33 mouse cellular contexts compared by ENCODE assay signal in genomic region chr10:88113290-88113689, GRCm38 (mm10). TPM values are rescaled to one million over a fixed set of nuclear protein-coding genes. Genes with fewer than 3 reads are reported as not detected.
DNase-seq lines count a peak whose midpoint lies in the region; ATAC-seq and TF ChIP-seq lines count a peak whose summit lies in the region.
"Had no signal": no experiment of that assay in that cellular context is flagged by ENCODE, and none has a peak within 500 bp of the region (broad histone marks: within the 10 kb centered on the region; RNA-seq: fewer than 3 reads in every experiment).

No protein-coding gene starts in this region.

- WGBS in forebrain, embryonic 14.5 days, result 79% methylated on average over 2 of the region's 2 CpGs
- WGBS in forebrain, embryonic 11.5 days, result 86% methylated on average over 2 of the region's 2 CpGs

- H3K36me3 ChIP-seq in forebrain, embryonic 14.5 days (ENCODE audit: control insufficient read depth, insufficient read depth, low read length), result no peaks in the 10 kb centered on the region
- no peaks in the 10 kb centered on the region for H3K36me3 ChIP-seq in forebrain, embryonic 11.5 days (ENCODE audit: control insufficient read depth, insufficient read depth, low read length)
- H3K36me3 ChIP-seq: neural tube, embryonic 15.5 days had no signal

- no peak overlapping the region for H3K4me2 ChIP-seq in forebrain, embryonic 14.5 days (ENCODE audit: low read length)
- H3K4me2 ChIP-seq in forebrain, embryonic 11.5 days (ENCODE audit: low read depth, low read length, severe bottlenecking), result no peak overlapping the region
- H3K4me2 ChIP-seq: heart, embryonic 15.5 days; limb, embryonic 13.5 days; liver, embryonic 11.5 days; neural tube, embryonic 15.5 days had no signal

- no peak overlapping the region for H3K9ac ChIP-seq in forebrain, embryonic 14.5 days (ENCODE audit: low read length)
- H3K9ac ChIP-seq in forebrain, embryonic 11.5 days (ENCODE audit: low read length), result no peak overlapping the region
- H3K9ac ChIP-seq: heart, embryonic 15.5 days; limb, embryonic 13.5 days; neural tube, embryonic 15.5 days had no signal

- no peaks in the 10 kb centered on the region for H3K4me1 ChIP-seq in forebrain, embryonic 14.5 days (ENCODE audit: control insufficient read depth, insufficient read depth, low read length)
- H3K4me1 ChIP-seq in forebrain, embryonic 11.5 days (replicated peaks; ENCODE audit: control insufficient read depth, insufficient read depth, low read length), result no peaks in the 10 kb centered on the region
- H3K4me1 ChIP-seq: heart, embryonic 10.5 days; heart, embryonic 15.5 days; limb, embryonic 13.5 days; neural tube, embryonic 15.5 days had no signal

- H3K9me3 ChIP-seq in forebrain, embryonic 14.5 days (replicated peaks; ENCODE audit: control insufficient read depth, low read length), result no peaks in the 10 kb centered on the region
- H3K9me3 ChIP-seq in forebrain, embryonic 11.5 days (ENCODE audit: control insufficient read depth, low read length), result no peaks in the 10 kb centered on the region
- H3K9me3 ChIP-seq: G1E; heart, embryonic 10.5 days; heart, embryonic 15.5 days; limb, embryonic 13.5 days; neural tube, embryonic 15.5 days had no signal

- H3K4me3 ChIP-seq in forebrain, embryonic 14.5 days (ENCODE audit: low read depth, low read length), result no peak overlapping the region
- H3K4me3 ChIP-seq in forebrain, embryonic 11.5 days (ENCODE audit: low read depth, low read length), result no peak overlapping the region
- no peak overlapping the region for H3K4me3 ChIP-seq in left cerebral cortex, adult 2 months
- H3K4me3 ChIP-seq: erythroblast, embryonic 14.5 days; heart, embryonic 10.5 days; heart, embryonic 15.5 days; limb, embryonic 13.5 days; neural tube, embryonic 15.5 days had no signal

- peak; percentile 76; the same call in 1 of the 2 replicates for ATAC-seq in forebrain, embryonic 14.5 days
- ATAC-seq in forebrain, embryonic 11.5 days (replicated peaks; ENCODE audit: low FRiP score), result no peak
- ATAC-seq: intestine, embryonic 16.5 days; lung, postnatal 0 days; Patski had no signal

- TF ChIP-seq POLR2A in brain, embryonic 14.5 days (IDR thresholded peaks at IDR 0.05; ENCODE audit: borderline replicate concordance, extremely low read depth, insufficient read depth, insufficient read length, poor library complexity, severe bottlenecking), result no peak

- TF ChIP-seq CTCF in left cerebral cortex, adult 2 months (IDR thresholded peaks at IDR 0.05), result no peak
- no peak for TF ChIP-seq CTCF in brain, embryonic 14.5 days (IDR thresholded peaks at IDR 0.05; ENCODE audit: borderline replicate concordance, extremely low read depth, insufficient read depth, insufficient read length)

- DNase-seq in adrenal gland, postnatal 10 days, result peak; percentile 38
- DNase-seq in adrenal gland, adult 8-10 months, result no peak
- DNase-seq in forebrain, embryonic 14.5 days (ENCODE audit: low spot score), result peak; percentile 75
- no peak for DNase-seq in forebrain, embryonic 11.5 days (ENCODE audit: low spot score)
- DNase-seq in left cerebral cortex, postnatal 4 days, result peak; percentile 39
- DNase-seq in left cerebral cortex, adult 2 months (ENCODE audit: extremely low spot score in 1 of 2, low spot score in 2 of 2), result no peak
- peak; percentile 84 for DNase-seq in brain, embryonic 14.5 days (ENCODE audit: low read depth)
- DNase-seq: cerebellum, adult 9-10 months; gastrocnemius, postnatal 14 days; kidney, adult 9 months; kidney, postnatal 14 days; midbrain, embryonic 14.5 days; retina, postnatal 1 day; right cerebral cortex, postnatal 14 days; thymus, postnatal 4 days had no signal

- intact Hi-C loops in left cerebral cortex, postnatal 4 days (cut with DNase I), result no loop called here
- intact Hi-C loops in left cerebral cortex, adult 2 months (cut with DNase I), result no loop called here

- no peaks in the 10 kb centered on the region for H3K27me3 ChIP-seq in forebrain, embryonic 14.5 days (replicated peaks; ENCODE audit: control insufficient read depth, insufficient read depth, low read length)
- H3K27me3 ChIP-seq in forebrain, embryonic 11.5 days (ENCODE audit: control insufficient read depth, insufficient read depth, low read length), result no peaks in the 10 kb centered on the region
- H3K27me3 ChIP-seq: heart, embryonic 15.5 days; limb, embryonic 13.5 days; neural tube, embryonic 15.5 days; Patski had no signal

- H3K27ac ChIP-seq in forebrain, embryonic 14.5 days (ENCODE audit: low read depth, low read length), result no peak overlapping the region
- H3K27ac ChIP-seq in forebrain, embryonic 11.5 days (ENCODE audit: low read depth, low read length), result no peak overlapping the region
- no peak overlapping the region for H3K27ac ChIP-seq in left cerebral cortex, adult 2 months
- H3K27ac ChIP-seq: heart, embryonic 10.5 days; heart, embryonic 15.5 days; limb, embryonic 13.5 days; macrophage; neural tube, embryonic 15.5 days had no signal

RNA-seq across cellular contexts. Expression of gene Pmch, which starts 22.4 kb away (rescaled TPM):
- not detected for total RNA-seq in adrenal gland, postnatal 10 days (2021)
- total RNA-seq in adrenal gland, adult 8-10 months (2022), result not detected
- 19.0 and 19.2 TPM in 2 replicates for polyA plus RNA-seq in forebrain, embryonic 14.5 days (2014; fragmentation: Nextera tagmentation; extraction: Ambion mirVana)
- polyA plus RNA-seq in forebrain, embryonic 11.5 days (2014; fragmentation: Nextera tagmentation; extraction: Ambion mirVana), result 1.1 and 2.0 TPM in 2 replicates
- not detected for total RNA-seq in left cerebral cortex, postnatal 4 days (2021)
- total RNA-seq in left cerebral cortex, adult 2 months (2021), result under 1 TPM; 0.66 to 0.82 TPM
- 3.9 and 5.3 TPM in 2 replicates for polyA plus RNA-seq in brain, embryonic 14.5 days (2012; rRNA removed)
- total RNA-seq: common myeloid progenitor, adult 5-6 weeks; gastrocnemius, postnatal 14 days; granulocyte monocyte progenitor cell, adult 5-6 weeks; heart, postnatal 25 days; layer of hippocampus, postnatal 10 days; megakaryocyte-erythroid progenitor cell, adult 5-6 weeks had no signal
- polyA plus RNA-seq: erythroblast, embryonic 14.5 days; G1E; macrophage; small intestine, adult 2 months; testis, adult 2 months had no signal

RNA-seq across cellular contexts. Expression of gene Parpbp, which starts 33.5 kb away (rescaled TPM):
- 1 to 10 TPM; 2.9 to 4.4 TPM for total RNA-seq in adrenal gland, postnatal 10 days (2021)
- total RNA-seq in adrenal gland, adult 8-10 months (2022), result 1 to 10 TPM in 2 of 4 experiments, under 1 TPM in 2; 0.56 to 1.5 (median 0.86) TPM
- 5.9 and 6.5 TPM in 2 replicates for polyA plus RNA-seq in forebrain, embryonic 14.5 days (2014; fragmentation: Nextera tagmentation; extraction: Ambion mirVana)
- polyA plus RNA-seq in forebrain, embryonic 11.5 days (2014; fragmentation: Nextera tagmentation; extraction: Ambion mirVana), result 15.8 and 16.4 TPM in 2 replicates
- 1 to 10 TPM; 3.9 to 4.3 TPM for total RNA-seq in left cerebral cortex, postnatal 4 days (2021)
- under 1 TPM; 0.54 to 0.72 TPM for total RNA-seq in left cerebral cortex, adult 2 months (2021)
- 2.9 and 3.2 TPM in 2 replicates for polyA plus RNA-seq in brain, embryonic 14.5 days (2012; rRNA removed)

RNA-seq across cellular contexts. Expression of gene Nup37, which starts 33.5 kb away (rescaled TPM):
- 10 to 100 TPM; 13.6 to 18.3 TPM for total RNA-seq in adrenal gland, postnatal 10 days (2021)
- 10 to 100 TPM; 10.3 to 13.7 (median 10.7) TPM for total RNA-seq in adrenal gland, adult 8-10 months (2022)
- 47.6 and 57.7 TPM in 2 replicates for polyA plus RNA-seq in forebrain, embryonic 14.5 days (2014; fragmentation: Nextera tagmentation; extraction: Ambion mirVana)
- polyA plus RNA-seq in forebrain, embryonic 11.5 days (2014; fragmentation: Nextera tagmentation; extraction: Ambion mirVana), result 102 and 110 TPM in 2 replicates
- 10 to 100 TPM in 1 of 2 experiments, 1 to 10 TPM in 1; 9.2 to 11.0 TPM for total RNA-seq in left cerebral cortex, postnatal 4 days (2021)
- 1 to 10 TPM; 6.8 to 6.9 TPM for total RNA-seq in left cerebral cortex, adult 2 months (2021)
- 17.8 and 29.6 TPM in 2 replicates for polyA plus RNA-seq in brain, embryonic 14.5 days (2012; rRNA removed)

Comparison
In these comparisons a context has a peak if more than half of its experiments do, and no peak if none do; other contexts are left out.
1. DNase-seq: peak in adrenal gland, postnatal 10 days (single experiment), forebrain, embryonic 14.5 days (single experiment), left cerebral cortex, postnatal 4 days (single experiment) and brain, embryonic 14.5 days (single experiment); none in adrenal gland, adult 8-10 months (single experiment), forebrain, embryonic 11.5 days (single experiment) and left cerebral cortex, adult 2 months (0 of 2).